ENCODE assay signal across 1 mouse cellular context in genomic region chr11:86430287-86430686, GRCm38 (mm10).
TF ChIP-seq lines count a peak whose summit lies in the region.

No protein-coding gene starts in this region.

TF ChIP-seq in CH12.LX, 34 proteins besides CTCF, POLR2A, EP300 and RAD21 (continued from another document):
- TF ChIP-seq MYC (IDR thresholded peaks at IDR 0.05; ENCODE audit: low read depth, low read length) (peak; percentile 85), IRF4 (IDR thresholded peaks at IDR 0.05; ENCODE audit: low read depth, low read length) (peak; percentile 99), E2F4 (IDR thresholded peaks at IDR 0.05; ENCODE audit: insufficient replicate concordance, low read depth, low read length) (no peak), MEF2A (IDR thresholded peaks at IDR 0.05; ENCODE audit: borderline replicate concordance, low read depth, low read length) (peak; percentile 98)
